Mouse (Mus musculus): ENCODE results near the gene Klf9.
"Not testable (repeated sequence)": the region's sequence is repeated elsewhere in the genome, so short reads cannot be mapped to it uniquely, and the experiment has no call there.

DNA sequence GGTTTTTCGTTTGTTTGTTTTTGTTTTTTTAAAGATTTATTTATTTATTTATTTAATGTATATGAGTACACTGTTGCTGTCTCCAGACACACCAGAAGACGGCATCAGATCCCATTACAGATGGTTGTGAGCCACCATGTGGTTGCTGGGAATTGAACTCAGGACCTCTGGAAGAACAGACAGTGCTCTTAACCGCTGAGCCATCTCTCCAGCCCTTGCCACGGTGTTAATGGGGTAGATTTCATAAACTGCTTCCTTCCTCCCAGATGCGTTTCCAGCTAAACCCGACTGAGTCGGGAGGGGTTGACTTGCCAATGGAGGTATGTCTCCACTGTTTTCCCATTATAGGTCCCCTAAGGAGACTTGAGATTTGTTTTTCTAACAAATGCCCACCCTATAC is 4.5 kb downstream of the Klf9 start:
- not testable (repeated sequence) for TF ChIP-seq CTCF (IDR thresholded peaks at IDR 0.05; ENCODE audit: low read depth, low read length); GATA1 (IDR thresholded peaks at IDR 0.05; ENCODE audit: borderline replicate concordance, low read length)

Data from G1E (cell line).